Mouse (Mus musculus): ENCODE data around the gene Dmap1. TPM values are rescaled to one million over a fixed set of nuclear protein-coding genes. Genes with fewer than 3 reads are reported as not detected.

Dmap1 gene
- polyA plus RNA-seq, 1 experiment from 2014 or later = 77.7 TPM

- peak; percentile 32; the same call in 1 of the 2 replicates for ATAC-seq
- H3K4me2 ChIP-seq (ENCODE audit: low read length) = peak overlapping the region; percentile 76
- no peak overlapping the region; the same call in 1 of the 2 replicates for H3K27ac ChIP-seq (ENCODE audit: low read depth, low read length)
- H3K4me1 ChIP-seq (ENCODE audit: control insufficient read depth, insufficient read depth, low read depth, low read length) = peaks cover 11% of the 10 kb centered on the region
- H3K9me3 ChIP-seq (ENCODE audit: control insufficient read depth, low read length) = no peaks in the 10 kb centered on the region
- H3K9ac ChIP-seq (ENCODE audit: low read depth, low read length) = peak overlapping the region; percentile 84
- H3K27me3 ChIP-seq (replicated peaks; ENCODE audit: control insufficient read depth, insufficient read depth, low read length) = no peaks in the 10 kb centered on the region
- peak overlapping the region; percentile 68 for H3K4me3 ChIP-seq (ENCODE audit: low read length)
- H3K36me3 ChIP-seq (ENCODE audit: control insufficient read depth, insufficient read depth, low read length) = peaks cover 7% of the 10 kb centered on the region
These were observed 390 bp upstream of the Dmap1 start for GRCm38 (mm10) chr4:117682463-117682862.

GRCm38 (mm10) chr4:117680963-117681362, 1.1 kb downstream of the Dmap1 start:
- Histone ChIP-seq H3K27me3 (replicated peaks; ENCODE audit: control insufficient read depth, insufficient read depth, low read length) (no peaks in the 10 kb centered on the region), H3K4me3 (ENCODE audit: low read length) (peak overlapping the region; percentile 68; the same call in 1 of the 2 replicates), H3K36me3 (ENCODE audit: control insufficient read depth, insufficient read depth, low read length) (peaks cover 15% of the 10 kb centered on the region), H3K4me2 (ENCODE audit: low read length) (peak overlapping the region; percentile 76), H3K27ac (ENCODE audit: low read depth, low read length) (no peak overlapping the region), H3K4me1 (ENCODE audit: control insufficient read depth, insufficient read depth, low read depth, low read length) (peaks cover 11% of the 10 kb centered on the region), H3K9ac (ENCODE audit: low read depth, low read length) (no peak overlapping the region), H3K9me3 (ENCODE audit: control insufficient read depth, low read length) (no peaks in the 10 kb centered on the region)
- no peak for ATAC-seq
- 73% methylated on average over 6 of the region's 6 CpGs for whole genome bisulfite sequencing

DNA sequence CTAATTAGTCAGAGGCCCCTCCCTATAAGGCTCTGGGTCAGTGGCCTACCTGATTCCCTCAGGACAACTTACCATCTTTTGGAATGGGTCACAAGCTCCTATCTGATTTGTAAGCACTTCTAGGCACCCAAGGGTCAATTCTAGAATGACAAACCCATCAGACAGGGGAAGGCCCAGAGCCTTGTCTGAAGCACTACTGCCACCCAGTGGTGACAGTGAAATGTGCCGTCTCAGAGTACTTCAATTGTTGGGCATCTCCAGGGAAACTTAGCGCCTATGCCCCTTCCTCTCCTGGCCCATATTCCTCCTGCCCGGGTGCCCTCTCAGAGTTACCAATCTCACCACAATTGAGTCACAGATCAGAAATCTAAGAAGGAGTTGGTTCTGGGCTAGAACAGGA, 5.2 kb downstream of the Dmap1 start:
- no peak overlapping the region for H3K4me3 ChIP-seq (ENCODE audit: low read length)
- H3K27me3 ChIP-seq (replicated peaks; ENCODE audit: control insufficient read depth, insufficient read depth, low read length) = no peaks in the 10 kb centered on the region
- peaks cover 36% of the 10 kb centered on the region for H3K36me3 ChIP-seq (ENCODE audit: control insufficient read depth, insufficient read depth, low read length)
- no peak overlapping the region for H3K9ac ChIP-seq (ENCODE audit: low read depth, low read length)
- no peak overlapping the region for H3K4me2 ChIP-seq (ENCODE audit: low read length)
- H3K9me3 ChIP-seq (ENCODE audit: control insufficient read depth, low read length) = no peaks in the 10 kb centered on the region
- H3K4me1 ChIP-seq (ENCODE audit: control insufficient read depth, insufficient read depth, low read depth, low read length) = peaks cover 9% of the 10 kb centered on the region
- 6% methylated on average over 3 of the region's 3 CpGs for whole genome bisulfite sequencing
- ATAC-seq = peak; percentile 50
- no peak overlapping the region for H3K27ac ChIP-seq (ENCODE audit: low read depth, low read length)

GRCm38 (mm10) chr4:117673901-117674300, 8.2 kb downstream of the Dmap1 start:
- H3K9me3 ChIP-seq (ENCODE audit: control insufficient read depth, low read length) = no peaks in the 10 kb centered on the region
- no peak overlapping the region for H3K4me3 ChIP-seq (ENCODE audit: low read length)
- H3K27ac ChIP-seq (ENCODE audit: low read depth, low read length) = no peak overlapping the region
- 87% methylated on average over 3 of the region's 3 CpGs for WGBS
- no peak overlapping the region for H3K4me2 ChIP-seq (ENCODE audit: low read length)
- peaks cover 32% of the 10 kb centered on the region for H3K36me3 ChIP-seq (ENCODE audit: control insufficient read depth, insufficient read depth, low read length)
- H3K9ac ChIP-seq (ENCODE audit: low read depth, low read length) = no peak overlapping the region
- H3K4me1 ChIP-seq (ENCODE audit: control insufficient read depth, insufficient read depth, low read depth, low read length) = no peaks in the 10 kb centered on the region
- ATAC-seq = peak; percentile 15; the same call in 1 of the 2 replicates
- H3K27me3 ChIP-seq (replicated peaks; ENCODE audit: control insufficient read depth, insufficient read depth, low read length) = no peaks in the 10 kb centered on the region

DNA sequence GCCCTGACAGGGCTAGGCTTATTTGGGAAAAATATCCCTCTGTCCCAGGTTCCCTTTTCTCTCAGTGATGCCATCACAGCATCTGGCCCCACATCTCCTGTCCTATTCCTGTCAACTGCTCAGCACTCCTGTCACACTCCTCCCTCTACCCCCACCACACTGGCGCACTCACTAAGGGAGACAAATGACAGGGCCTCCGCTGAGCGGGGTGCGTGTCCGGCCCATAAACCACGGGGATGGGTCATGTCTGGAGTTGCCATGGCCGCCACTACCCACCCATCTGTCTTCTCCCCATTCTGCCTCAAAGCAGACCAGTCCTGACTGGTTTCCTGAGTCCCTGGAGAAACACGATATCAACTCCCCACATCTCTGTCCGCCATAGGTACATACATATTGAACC, 10.0 kb downstream of the Dmap1 start:
- no peaks in the 10 kb centered on the region for H3K4me1 ChIP-seq (ENCODE audit: control insufficient read depth, insufficient read depth, low read depth, low read length)
- H3K9me3 ChIP-seq (ENCODE audit: control insufficient read depth, low read length) = no peaks in the 10 kb centered on the region
- ATAC-seq = peak; percentile 31; the same call in 1 of the 2 replicates
- peaks cover 27% of the 10 kb centered on the region for H3K36me3 ChIP-seq (ENCODE audit: control insufficient read depth, insufficient read depth, low read length)
- no peak overlapping the region for H3K9ac ChIP-seq (ENCODE audit: low read depth, low read length)
- H3K27me3 ChIP-seq (replicated peaks; ENCODE audit: control insufficient read depth, insufficient read depth, low read length) = no peaks in the 10 kb centered on the region
- no peak overlapping the region for H3K4me3 ChIP-seq (ENCODE audit: low read length)
- H3K4me2 ChIP-seq (ENCODE audit: low read length) = no peak overlapping the region
- H3K27ac ChIP-seq (ENCODE audit: low read depth, low read length) = no peak overlapping the region
- WGBS = 51% methylated on average over 9 of the region's 9 CpGs

GRCm38 (mm10) chr4:117669874-117670273, 12.2 kb downstream of the Dmap1 start:
- H3K36me3 ChIP-seq (ENCODE audit: control insufficient read depth, insufficient read depth, low read length) = peaks cover 12% of the 10 kb centered on the region
- H3K27ac ChIP-seq (ENCODE audit: low read depth, low read length) = no peak overlapping the region
- no peak overlapping the region for H3K9ac ChIP-seq (ENCODE audit: low read depth, low read length)
- WGBS = 76% methylated on average over 7 of the region's 7 CpGs
- no peaks in the 10 kb centered on the region for H3K27me3 ChIP-seq (replicated peaks; ENCODE audit: control insufficient read depth, insufficient read depth, low read length)
- no peaks in the 10 kb centered on the region for H3K4me1 ChIP-seq (ENCODE audit: control insufficient read depth, insufficient read depth, low read depth, low read length)
- no peak overlapping the region for H3K4me3 ChIP-seq (ENCODE audit: low read length)
- no peak overlapping the region for H3K4me2 ChIP-seq (ENCODE audit: low read length)
- ATAC-seq = no peak
- H3K9me3 ChIP-seq (ENCODE audit: control insufficient read depth, low read length) = no peaks in the 10 kb centered on the region

DNA sequence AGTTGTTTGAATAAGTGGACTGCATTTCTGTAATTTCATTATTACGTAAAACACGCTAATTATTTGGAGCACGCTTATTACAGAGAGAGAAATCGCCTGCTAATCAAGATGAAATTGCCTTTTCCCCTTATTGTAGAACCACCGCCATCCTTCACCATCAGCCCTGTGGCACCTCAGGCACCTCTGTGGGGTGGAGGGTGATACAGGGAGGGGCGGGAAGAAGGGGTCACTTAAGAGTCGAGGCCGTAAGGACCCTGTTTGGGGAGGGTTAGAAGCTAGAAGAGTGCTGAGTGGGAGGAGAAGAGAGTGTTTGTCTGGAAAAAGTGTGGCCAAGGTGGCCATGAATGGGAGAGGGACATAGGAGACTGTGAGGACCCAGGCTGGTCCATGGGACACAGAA, 16.0 kb downstream of the Dmap1 start:
- H3K4me1 ChIP-seq (ENCODE audit: control insufficient read depth, insufficient read depth, low read depth, low read length) = no peaks in the 10 kb centered on the region
- H3K36me3 ChIP-seq (ENCODE audit: control insufficient read depth, insufficient read depth, low read length) = peaks cover 2% of the 10 kb centered on the region; the same call in 1 of the 2 replicates
- no peak overlapping the region for H3K27ac ChIP-seq (ENCODE audit: low read depth, low read length)
- ATAC-seq = no peak
- H3K4me3 ChIP-seq (ENCODE audit: low read length) = no peak overlapping the region
- WGBS = 62% methylated on average over 8 of the region's 8 CpGs
- H3K9ac ChIP-seq (ENCODE audit: low read depth, low read length) = no peak overlapping the region
- no peaks in the 10 kb centered on the region for H3K27me3 ChIP-seq (replicated peaks; ENCODE audit: control insufficient read depth, insufficient read depth, low read length)
- H3K4me2 ChIP-seq (ENCODE audit: low read length) = no peak overlapping the region
- no peaks in the 10 kb centered on the region for H3K9me3 ChIP-seq (ENCODE audit: control insufficient read depth, low read length)

DNA sequence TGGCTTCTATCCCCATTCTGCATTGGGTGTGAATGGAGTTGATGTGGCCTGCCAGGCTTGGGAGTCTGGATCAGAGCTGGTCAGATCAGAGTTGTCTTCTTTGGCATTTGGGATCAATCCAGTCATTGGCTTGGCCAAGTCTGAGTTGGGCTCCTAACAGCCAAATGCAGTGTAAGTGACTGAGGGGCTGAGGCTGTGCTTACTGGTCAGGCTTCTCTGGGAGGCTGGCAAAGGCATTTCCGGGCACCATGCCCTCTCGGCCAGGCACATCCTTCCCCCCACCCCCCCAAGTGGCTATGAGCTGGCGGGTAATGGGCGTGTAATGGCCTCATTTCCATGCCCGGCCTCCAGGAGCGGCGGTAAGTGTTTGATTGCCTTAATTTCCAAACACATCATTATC, 16.5 kb downstream of the Dmap1 start:
- Histone ChIP-seq H3K4me2 (ENCODE audit: low read length) (no peak overlapping the region), H3K27ac (ENCODE audit: low read depth, low read length) (no peak overlapping the region), H3K9me3 (ENCODE audit: control insufficient read depth, low read length) (no peaks in the 10 kb centered on the region), H3K4me1 (ENCODE audit: control insufficient read depth, insufficient read depth, low read depth, low read length) (no peaks in the 10 kb centered on the region), H3K4me3 (ENCODE audit: low read length) (no peak overlapping the region), H3K9ac (ENCODE audit: low read depth, low read length) (no peak overlapping the region), H3K27me3 (replicated peaks; ENCODE audit: control insufficient read depth, insufficient read depth, low read length) (no peaks in the 10 kb centered on the region), H3K36me3 (ENCODE audit: control insufficient read depth, insufficient read depth, low read length) (peaks cover 2% of the 10 kb centered on the region; the same call in 1 of the 2 replicates)
- ATAC-seq = peak; percentile 70
- 56% methylated on average over 7 of the region's 7 CpGs for WGBS

GRCm38 (mm10) chr4:117664411-117665137, 17.5 kb downstream of the Dmap1 start:
- peaks cover 2% of the 10 kb centered on the region; the same call in 1 of the 2 replicates for H3K36me3 ChIP-seq (ENCODE audit: control insufficient read depth, insufficient read depth, low read length)
- H3K9me3 ChIP-seq (ENCODE audit: control insufficient read depth, low read length) = no peaks in the 10 kb centered on the region
- H3K4me1 ChIP-seq (ENCODE audit: control insufficient read depth, insufficient read depth, low read depth, low read length) = no peaks in the 10 kb centered on the region
- no peaks in the 10 kb centered on the region for H3K27me3 ChIP-seq (replicated peaks; ENCODE audit: control insufficient read depth, insufficient read depth, low read length)
- peak; percentile 51 for ATAC-seq
- no peak overlapping the region for H3K4me2 ChIP-seq (ENCODE audit: low read length)
- no peak overlapping the region for H3K27ac ChIP-seq (ENCODE audit: low read depth, low read length)
- H3K9ac ChIP-seq (ENCODE audit: low read depth, low read length) = no peak overlapping the region
- no peak overlapping the region for H3K4me3 ChIP-seq (ENCODE audit: low read length)
- 57% methylated on average over 10 of the region's 10 CpGs for WGBS

All from hindbrain, embryonic 16.5 days (tissue).